Mouse (Mus musculus): Measurements from ENCODE around the gene Sdc3. TPM values are rescaled to one million over a fixed set of nuclear protein-coding genes. Genes with fewer than 3 reads are reported as not detected.

Sdc3 gene
- polyA plus RNA-seq, 1 experiment from 2014 or later, result 12.1 TPM

GRCm38 (mm10) chr4:130797201-130798051 lies 5.1 kb downstream of the Sdc3 start:
- Histone ChIP-seq H3K4me2 (peak overlapping the region; percentile 35), H3K4me1 (replicated peaks; ENCODE audit: control insufficient read depth, insufficient read depth, low read length) (peaks cover 16% of the 10 kb centered on the region; the same call in 1 of the 2 replicates), H3K36me3 (ENCODE audit: control insufficient read depth, insufficient read depth, low read length) (no peaks in the 10 kb centered on the region), H3K9ac (ENCODE audit: low read depth, low read length) (no peak overlapping the region; the same call in 1 of the 2 replicates), H3K9me3 (ENCODE audit: control insufficient read depth, low read length) (no peaks in the 10 kb centered on the region), H3K27me3 (replicated peaks; ENCODE audit: control insufficient read depth, insufficient read depth, low read length) (peaks cover 27% of the 10 kb centered on the region), H3K4me3 (ENCODE audit: low read depth, low read length) (no peak overlapping the region), H3K27ac (ENCODE audit: low read depth, low read length) (peak overlapping the region; percentile 16; the same call in 1 of the 2 replicates)
- no peak for DNase-seq (ENCODE audit: low spot score)
- no peak for ATAC-seq (replicated peaks; ENCODE audit: low FRiP score)
- 33% methylated on average over 15 of the region's 15 CpGs for WGBS

GRCm38 (mm10) chr4:130798416-130798815 lies 6.1 kb downstream of the Sdc3 start:
- ATAC-seq (replicated peaks; ENCODE audit: low FRiP score) (no peak), DNase-seq (ENCODE audit: low spot score) (no peak)
- Histone ChIP-seq H3K27ac (ENCODE audit: low read depth, low read length) (peak overlapping the region; percentile 26; the same call in 1 of the 2 replicates), H3K36me3 (ENCODE audit: control insufficient read depth, insufficient read depth, low read length) (no peaks in the 10 kb centered on the region), H3K9me3 (ENCODE audit: control insufficient read depth, low read length) (no peaks in the 10 kb centered on the region), H3K4me2 (no peak overlapping the region), H3K27me3 (replicated peaks; ENCODE audit: control insufficient read depth, insufficient read depth, low read length) (peaks cover 17% of the 10 kb centered on the region), H3K9ac (ENCODE audit: low read depth, low read length) (no peak overlapping the region), H3K4me1 (replicated peaks; ENCODE audit: control insufficient read depth, insufficient read depth, low read length) (peaks cover 15% of the 10 kb centered on the region; the same call in 1 of the 2 replicates), H3K4me3 (ENCODE audit: low read depth, low read length) (no peak overlapping the region)
- 50% methylated on average over 1 of the region's 1 CpGs for WGBS

DNA sequence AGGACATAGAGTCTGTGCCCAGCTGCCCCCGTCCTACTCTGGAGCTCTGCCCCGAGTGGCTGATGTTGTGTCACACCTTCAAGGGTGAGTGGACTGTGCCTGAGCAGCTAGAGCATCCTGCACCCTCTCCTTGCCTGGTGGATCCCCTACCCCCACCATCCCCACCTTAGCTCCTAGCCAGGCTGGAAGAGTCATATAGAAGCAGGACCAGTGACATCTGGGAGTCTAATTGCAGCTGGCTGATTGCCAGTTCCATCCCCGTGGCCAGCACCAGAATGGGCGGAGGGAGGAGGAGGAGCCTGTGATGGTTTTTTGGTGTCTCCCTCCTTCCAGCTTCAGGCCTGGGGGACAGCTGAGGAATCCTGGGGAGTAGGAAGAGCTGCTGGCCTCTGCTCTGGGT lies 6.8 kb downstream of the Sdc3 start:
- no peak overlapping the region for H3K9ac ChIP-seq (ENCODE audit: low read depth, low read length)
- peaks cover 13% of the 10 kb centered on the region for H3K27me3 ChIP-seq (replicated peaks; ENCODE audit: control insufficient read depth, insufficient read depth, low read length)
- DNase-seq (ENCODE audit: low spot score), result no peak
- no peak overlapping the region for H3K4me2 ChIP-seq
- no peaks in the 10 kb centered on the region for H3K36me3 ChIP-seq (ENCODE audit: control insufficient read depth, insufficient read depth, low read length)
- no peak overlapping the region for H3K27ac ChIP-seq (ENCODE audit: low read depth, low read length)
- no peak overlapping the region for H3K4me3 ChIP-seq (ENCODE audit: low read depth, low read length)
- 62% methylated on average over 4 of the region's 4 CpGs for WGBS
- H3K4me1 ChIP-seq (replicated peaks; ENCODE audit: control insufficient read depth, insufficient read depth, low read length), result peaks cover 14% of the 10 kb centered on the region; the same call in 1 of the 2 replicates
- H3K9me3 ChIP-seq (ENCODE audit: control insufficient read depth, low read length), result no peaks in the 10 kb centered on the region
- ATAC-seq (replicated peaks; ENCODE audit: low FRiP score), result no peak

DNA sequence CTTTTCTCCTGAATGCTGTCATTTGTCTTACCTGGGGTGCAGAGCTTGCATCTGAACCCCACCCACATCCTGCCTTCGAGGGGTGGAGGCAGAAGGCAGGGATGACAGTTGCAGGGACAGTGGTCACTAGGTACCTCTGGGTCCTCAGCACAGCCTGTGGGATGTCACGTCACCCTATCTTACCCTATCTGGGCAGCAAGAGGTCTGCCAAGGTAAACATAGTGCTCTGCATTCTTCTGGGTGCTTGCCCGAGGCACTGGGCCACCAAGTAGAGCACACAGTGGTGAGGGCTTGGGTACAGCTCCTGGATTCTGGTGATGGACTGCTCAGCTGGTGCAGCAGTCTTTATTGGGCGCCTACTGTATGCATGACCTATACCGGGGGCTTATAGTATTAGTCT lies 7.2 kb downstream of the Sdc3 start:
- H3K9me3 ChIP-seq (ENCODE audit: control insufficient read depth, low read length), result no peaks in the 10 kb centered on the region
- no peak overlapping the region for H3K27ac ChIP-seq (ENCODE audit: low read depth, low read length)
- H3K36me3 ChIP-seq (ENCODE audit: control insufficient read depth, insufficient read depth, low read length), result no peaks in the 10 kb centered on the region
- no peak overlapping the region for H3K4me2 ChIP-seq
- H3K4me1 ChIP-seq (replicated peaks; ENCODE audit: control insufficient read depth, insufficient read depth, low read length), result peaks cover 14% of the 10 kb centered on the region; the same call in 1 of the 2 replicates
- H3K9ac ChIP-seq (ENCODE audit: low read depth, low read length), result no peak overlapping the region
- H3K27me3 ChIP-seq (replicated peaks; ENCODE audit: control insufficient read depth, insufficient read depth, low read length), result peaks cover 9% of the 10 kb centered on the region; the same call in 1 of the 2 replicates
- 67% methylated on average over 5 of the region's 5 CpGs for WGBS
- no peak overlapping the region for H3K4me3 ChIP-seq (ENCODE audit: low read depth, low read length)
- ATAC-seq (replicated peaks; ENCODE audit: low FRiP score) (no peak), DNase-seq (ENCODE audit: low spot score) (no peak)

DNA sequence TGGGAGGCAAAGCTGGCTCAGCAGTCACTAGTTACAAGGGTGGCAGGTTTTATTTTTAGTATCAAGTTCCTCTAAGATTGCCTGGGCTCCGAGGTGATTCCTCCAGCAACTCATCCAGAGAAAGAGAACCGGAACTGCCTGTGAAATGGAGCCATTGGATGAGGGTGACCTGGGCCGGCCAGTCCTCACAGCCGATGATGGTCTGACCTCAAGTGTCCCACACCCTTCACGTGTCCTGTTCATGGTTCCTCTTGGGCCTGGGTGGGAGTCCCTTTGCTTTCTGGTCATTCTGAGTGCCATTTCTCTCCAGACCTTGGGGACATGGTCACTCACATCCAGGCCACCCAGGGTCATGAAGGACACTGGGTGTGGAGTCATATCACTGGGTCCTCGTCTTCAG lies 7.8 kb downstream of the Sdc3 start:
- DNase-seq (ENCODE audit: low spot score) (no peak), ATAC-seq (replicated peaks; ENCODE audit: low FRiP score) (no peak)
- Histone ChIP-seq H3K9me3 (ENCODE audit: control insufficient read depth, low read length) (no peaks in the 10 kb centered on the region), H3K9ac (ENCODE audit: low read depth, low read length) (no peak overlapping the region), H3K27ac (ENCODE audit: low read depth, low read length) (no peak overlapping the region), H3K4me3 (ENCODE audit: low read depth, low read length) (no peak overlapping the region), H3K4me1 (replicated peaks; ENCODE audit: control insufficient read depth, insufficient read depth, low read length) (peaks cover 14% of the 10 kb centered on the region; the same call in 1 of the 2 replicates), H3K27me3 (replicated peaks; ENCODE audit: control insufficient read depth, insufficient read depth, low read length) (0 out of 2 replicates have a peak, but pooled peaks cover 3% of the 10 kb centered on the region), H3K36me3 (ENCODE audit: control insufficient read depth, insufficient read depth, low read length) (no peaks in the 10 kb centered on the region), H3K4me2 (no peak overlapping the region)
- 69% methylated on average over 6 of the region's 6 CpGs for WGBS

- H3K9me3 ChIP-seq (ENCODE audit: control insufficient read depth, low read length), result no peaks in the 10 kb centered on the region
- 84% methylated on average over 5 of the region's 5 CpGs for WGBS
- H3K27me3 ChIP-seq (replicated peaks; ENCODE audit: control insufficient read depth, insufficient read depth, low read length), result no peaks in the 10 kb centered on the region
- H3K36me3 ChIP-seq (ENCODE audit: control insufficient read depth, insufficient read depth, low read length), result no peaks in the 10 kb centered on the region
- no peak for DNase-seq (ENCODE audit: low spot score)
- H3K4me1 ChIP-seq (replicated peaks; ENCODE audit: control insufficient read depth, insufficient read depth, low read length), result peaks cover 14% of the 10 kb centered on the region; the same call in 1 of the 2 replicates
- no peak overlapping the region for H3K9ac ChIP-seq (ENCODE audit: low read depth, low read length)
- no peak overlapping the region for H3K4me3 ChIP-seq (ENCODE audit: low read depth, low read length)
- H3K27ac ChIP-seq (ENCODE audit: low read depth, low read length), result no peak overlapping the region
- no peak for ATAC-seq (replicated peaks; ENCODE audit: low FRiP score)
- no peak overlapping the region for H3K4me2 ChIP-seq
Observed at GRCm38 (mm10) chr4:130801198-130801597, 8.9 kb downstream of the Sdc3 start.

DNA sequence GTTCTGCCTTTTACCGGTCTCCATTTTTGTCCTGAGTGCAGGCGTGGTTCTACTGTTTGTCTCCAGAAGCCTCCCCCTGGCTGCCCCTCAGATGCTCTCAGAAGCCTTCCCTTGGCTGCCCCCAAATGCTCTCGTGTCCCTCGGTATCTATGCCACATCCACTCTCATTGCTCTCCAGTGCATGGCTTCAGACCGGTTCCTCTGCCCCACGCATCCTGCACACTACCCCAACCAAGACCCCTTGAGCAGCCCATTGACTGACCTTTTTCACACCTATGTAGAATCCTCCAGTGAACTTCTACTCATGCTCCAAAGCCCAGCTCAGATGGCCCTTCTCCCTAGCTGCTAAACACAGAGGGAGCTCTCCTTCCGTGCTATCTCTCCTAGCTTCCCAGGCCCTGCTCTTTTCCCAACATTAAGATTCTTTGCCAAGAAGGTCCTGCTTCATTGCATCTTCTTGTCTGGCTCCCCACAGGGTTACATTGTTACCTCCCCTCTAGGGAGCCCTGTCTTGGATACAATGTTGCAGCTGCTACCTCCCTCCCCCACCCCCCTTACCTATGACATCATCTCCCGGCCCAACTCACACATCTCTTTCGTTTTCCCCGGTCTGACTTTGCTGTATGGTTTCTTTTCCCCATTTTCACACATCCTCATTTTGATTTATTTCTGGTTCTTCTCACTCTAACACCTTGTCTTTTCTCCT lies 9.4 kb downstream of the Sdc3 start:
- Histone ChIP-seq H3K4me2 (no peak overlapping the region), H3K4me1 (replicated peaks; ENCODE audit: control insufficient read depth, insufficient read depth, low read length) (peaks cover 14% of the 10 kb centered on the region; the same call in 1 of the 2 replicates), H3K4me3 (ENCODE audit: low read depth, low read length) (no peak overlapping the region), H3K36me3 (ENCODE audit: control insufficient read depth, insufficient read depth, low read length) (no peaks in the 10 kb centered on the region), H3K27me3 (replicated peaks; ENCODE audit: control insufficient read depth, insufficient read depth, low read length) (no peaks in the 10 kb centered on the region), H3K9ac (ENCODE audit: low read depth, low read length) (no peak overlapping the region), H3K9me3 (ENCODE audit: control insufficient read depth, low read length) (no peaks in the 10 kb centered on the region), H3K27ac (ENCODE audit: low read depth, low read length) (no peak overlapping the region; the same call in 1 of the 2 replicates)
- 64% methylated on average over 10 of the region's 10 CpGs for WGBS
- ATAC-seq (replicated peaks; ENCODE audit: low FRiP score) (no peak), DNase-seq (ENCODE audit: low spot score) (no peak)

- no peak overlapping the region for H3K4me2 ChIP-seq
- ATAC-seq (replicated peaks; ENCODE audit: low FRiP score) (no peak), DNase-seq (ENCODE audit: low spot score) (no peak)
- 0 out of 2 replicates have a peak, but pooled peaks cover 6% of the 10 kb centered on the region for H3K4me1 ChIP-seq (replicated peaks; ENCODE audit: control insufficient read depth, insufficient read depth, low read length)
- H3K27ac ChIP-seq (ENCODE audit: low read depth, low read length), result no peak overlapping the region
- H3K36me3 ChIP-seq (ENCODE audit: control insufficient read depth, insufficient read depth, low read length), result no peaks in the 10 kb centered on the region
- no peak overlapping the region for H3K9ac ChIP-seq (ENCODE audit: low read depth, low read length)
- no peak overlapping the region for H3K4me3 ChIP-seq (ENCODE audit: low read depth, low read length)
- no peaks in the 10 kb centered on the region for H3K27me3 ChIP-seq (replicated peaks; ENCODE audit: control insufficient read depth, insufficient read depth, low read length)
- H3K9me3 ChIP-seq (ENCODE audit: control insufficient read depth, low read length), result no peaks in the 10 kb centered on the region
- WGBS, result 65% methylated on average over 2 of the region's 2 CpGs
Observed at GRCm38 (mm10) chr4:130803591-130803990, 11.3 kb downstream of the Sdc3 start.

Measured in liver, embryonic 11.5 days (tissue).